Mouse (Mus musculus): Measurements from ENCODE around the gene Selenos. TPM values are rescaled to one million over a fixed set of nuclear protein-coding genes. Genes with fewer than 3 reads are reported as not detected.

Gene Selenos
- polyA plus RNA-seq, 1 experiment from 2014 or later: 103 TPM

- no peak for DNase-seq
- ATAC-seq: no peak
- H3K9ac ChIP-seq (replicated peaks): no peak within 1 kb of the TSS
- no peaks in the 10 kb centered on the region for H3K36me3 ChIP-seq (replicated peaks; ENCODE audit: insufficient read depth, low read length)
- 65% methylated on average over 10 of the region's 10 CpGs for WGBS (ENCODE audit: insufficient replicate concordance)
- no peaks in the 10 kb centered on the region; the same call in 1 of the 2 replicates for H3K4me1 ChIP-seq (ENCODE audit: insufficient read depth)
- H3K27me3 ChIP-seq (ENCODE audit: insufficient read depth, low read length): no peaks in the 10 kb centered on the region
- H3K4me2 ChIP-seq (ENCODE audit: low read depth, low read length): no peak within 1 kb of the TSS
- H3K9me3 ChIP-seq (ENCODE audit: low read length): no peaks in the 10 kb centered on the region
- H3K4me3 ChIP-seq (ENCODE audit: low read depth, low read length): no peak within 1 kb of the TSS
- no peak within 1 kb of the TSS for H3K27ac ChIP-seq (ENCODE audit: low read depth)
- no peak for TF ChIP-seq EP300 (IDR thresholded peaks at IDR 0.05; ENCODE audit: low read depth)
- TF ChIP-seq CTCF (IDR thresholded peaks at IDR 0.05; ENCODE audit: low read depth): no peak
These were observed 35.6 kb upstream of the Selenos start, which contains the start of gene Gm45213 for GRCm38 (mm10) chr7:66043552-66044459. TSS of gene Gm45213 (plus strand) at chr7:66043602.

- WGBS (ENCODE audit: insufficient replicate concordance): 62% methylated on average over 9 of the region's 9 CpGs
- TF ChIP-seq CTCF (IDR thresholded peaks at IDR 0.05; ENCODE audit: low read depth) (no peak), EP300 (IDR thresholded peaks at IDR 0.05; ENCODE audit: low read depth) (no peak)
- H3K36me3 ChIP-seq (replicated peaks; ENCODE audit: insufficient read depth, low read length): no peaks in the 10 kb centered on the region
- no peaks in the 10 kb centered on the region for H3K9me3 ChIP-seq (ENCODE audit: low read length)
- H3K27ac ChIP-seq (ENCODE audit: low read depth): no peak overlapping the region
- H3K9ac ChIP-seq (replicated peaks): no peak overlapping the region
- no peaks in the 10 kb centered on the region for H3K27me3 ChIP-seq (ENCODE audit: insufficient read depth, low read length)
- H3K4me3 ChIP-seq (ENCODE audit: low read depth, low read length): no peak overlapping the region
- no peak for ATAC-seq
- H3K4me1 ChIP-seq (ENCODE audit: insufficient read depth): no peaks in the 10 kb centered on the region; the same call in 1 of the 2 replicates
- H3K4me2 ChIP-seq (ENCODE audit: low read depth, low read length): no peak overlapping the region
- no peak for DNase-seq
These were observed 34.8 kb upstream of the Selenos start for GRCm38 (mm10) chr7:66044617-66045016.

GRCm38 (mm10) chr7:66046921-66047918, 32.2 kb upstream of the Selenos start:
- Histone ChIP-seq H3K9me3 (ENCODE audit: low read length) (no peaks in the 10 kb centered on the region), H3K36me3 (replicated peaks; ENCODE audit: insufficient read depth, low read length) (no peaks in the 10 kb centered on the region), H3K27ac (ENCODE audit: low read depth) (no peak overlapping the region), H3K4me3 (ENCODE audit: low read depth, low read length) (no peak overlapping the region), H3K27me3 (ENCODE audit: insufficient read depth, low read length) (no peaks in the 10 kb centered on the region), H3K4me1 (ENCODE audit: insufficient read depth) (no peaks in the 10 kb centered on the region; the same call in 1 of the 2 replicates), H3K4me2 (ENCODE audit: low read depth, low read length) (no peak overlapping the region), H3K9ac (replicated peaks) (no peak overlapping the region)
- peak; percentile 89 for ATAC-seq
- TF ChIP-seq CTCF (IDR thresholded peaks at IDR 0.05; ENCODE audit: low read depth) (no peak), EP300 (IDR thresholded peaks at IDR 0.05; ENCODE audit: low read depth) (no peak)
- peak; percentile 41 for DNase-seq
- 53% methylated on average over 17 of the region's 17 CpGs for whole genome bisulfite sequencing (ENCODE audit: insufficient replicate concordance)

- DNase-seq: no peak
- H3K9ac ChIP-seq (replicated peaks): no peak overlapping the region
- no peaks in the 10 kb centered on the region for H3K36me3 ChIP-seq (replicated peaks; ENCODE audit: insufficient read depth, low read length)
- H3K4me1 ChIP-seq (ENCODE audit: insufficient read depth): no peaks in the 10 kb centered on the region; the same call in 1 of the 2 replicates
- no peak for TF ChIP-seq EP300 (IDR thresholded peaks at IDR 0.05; ENCODE audit: low read depth)
- TF ChIP-seq CTCF (IDR thresholded peaks at IDR 0.05; ENCODE audit: low read depth): no peak
- no peaks in the 10 kb centered on the region for H3K27me3 ChIP-seq (ENCODE audit: insufficient read depth, low read length)
- no peak overlapping the region for H3K4me3 ChIP-seq (ENCODE audit: low read depth, low read length)
- H3K27ac ChIP-seq (ENCODE audit: low read depth): no peak overlapping the region
- no peaks in the 10 kb centered on the region for H3K9me3 ChIP-seq (ENCODE audit: low read length)
- peak; percentile 33; the same call in 1 of the 2 replicates for ATAC-seq
- no peak overlapping the region for H3K4me2 ChIP-seq (ENCODE audit: low read depth, low read length)
- 72% methylated on average over 4 of the region's 4 CpGs for WGBS (ENCODE audit: insufficient replicate concordance)
These were observed 31.5 kb upstream of the Selenos start for GRCm38 (mm10) chr7:66047975-66048374.

- Histone ChIP-seq H3K9me3 (ENCODE audit: low read length) (no peaks in the 10 kb centered on the region; the same call in 1 of the 2 replicates), H3K9ac (replicated peaks) (no peak overlapping the region), H3K36me3 (replicated peaks; ENCODE audit: insufficient read depth, low read length) (no peaks in the 10 kb centered on the region), H3K4me2 (ENCODE audit: low read depth, low read length) (no peak overlapping the region), H3K27me3 (ENCODE audit: insufficient read depth, low read length) (no peaks in the 10 kb centered on the region), H3K4me1 (ENCODE audit: insufficient read depth) (no peaks in the 10 kb centered on the region; the same call in 1 of the 2 replicates), H3K27ac (ENCODE audit: low read depth) (no peak overlapping the region), H3K4me3 (ENCODE audit: low read depth, low read length) (no peak overlapping the region)
- DNase-seq (no peak), ATAC-seq (no peak)
- 81% methylated on average over 12 of the region's 12 CpGs for WGBS (ENCODE audit: insufficient replicate concordance)
- TF ChIP-seq CTCF (IDR thresholded peaks at IDR 0.05; ENCODE audit: low read depth) (no peak), EP300 (IDR thresholded peaks at IDR 0.05; ENCODE audit: low read depth) (no peak)
These were observed 30.8 kb upstream of the Selenos start for GRCm38 (mm10) chr7:66048446-66049230.

Measured in liver, postnatal 0 days (tissue).